Mouse (Mus musculus) c-Kit-positive CD71-positive TER-119-negative erythroid progenitor cells, embryonic 14.5 days (primary cell): ENCODE measurements around the gene Ptpdc1.
A peak's percentile ranks its signal among the peaks of the same experiment; 100 is the strongest.

Experiments
- DNase-seq: peaks from one replicate; pipeline ENCODE4 v3.0.0-alpha.2; 2013; ENCODE audit warnings: low read depth

Gene Ptpdc1

DNA sequence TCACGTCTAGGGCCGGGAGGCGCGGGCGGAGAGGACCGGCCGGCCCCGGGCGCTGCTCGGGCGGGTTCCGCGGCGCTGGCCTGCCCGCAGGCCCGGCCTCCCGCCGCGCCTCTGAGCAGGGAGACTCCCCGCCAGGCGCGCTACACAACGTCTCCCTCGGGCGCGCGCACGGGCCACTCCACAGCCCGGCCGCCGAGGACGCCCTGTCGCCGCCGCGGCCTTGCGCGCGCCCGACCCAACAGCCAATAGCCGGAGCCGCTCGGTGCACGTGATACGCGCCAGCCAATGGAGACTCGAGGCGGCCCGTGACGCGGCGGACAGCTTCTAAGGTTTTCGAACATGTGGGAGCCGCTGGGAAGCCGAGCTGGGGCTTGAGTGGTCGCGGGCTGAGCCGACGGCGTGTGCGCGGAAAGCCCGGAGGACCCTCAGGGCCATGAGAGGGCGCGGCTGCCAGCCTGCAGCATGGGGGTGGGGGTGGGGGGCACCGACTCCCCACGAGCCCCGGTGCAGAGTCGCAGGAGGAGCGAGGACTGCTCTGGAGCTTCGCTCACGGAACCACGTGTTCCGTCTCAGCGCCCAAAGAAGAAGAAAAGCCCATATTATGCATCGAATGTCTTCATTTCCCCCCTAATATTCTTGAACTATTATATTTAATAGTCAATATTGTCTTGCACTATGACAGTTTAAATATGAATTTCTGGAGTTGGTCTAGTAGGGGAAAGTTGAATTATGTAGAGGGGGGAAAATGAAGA is at the start of gene Ptpdc1:
Gene Ptpdc1, minus strand, starts transcription at position 232 of the 752 bp plus-strand sequence.
- peak; percentile 75 for DNase-seq

DNA sequence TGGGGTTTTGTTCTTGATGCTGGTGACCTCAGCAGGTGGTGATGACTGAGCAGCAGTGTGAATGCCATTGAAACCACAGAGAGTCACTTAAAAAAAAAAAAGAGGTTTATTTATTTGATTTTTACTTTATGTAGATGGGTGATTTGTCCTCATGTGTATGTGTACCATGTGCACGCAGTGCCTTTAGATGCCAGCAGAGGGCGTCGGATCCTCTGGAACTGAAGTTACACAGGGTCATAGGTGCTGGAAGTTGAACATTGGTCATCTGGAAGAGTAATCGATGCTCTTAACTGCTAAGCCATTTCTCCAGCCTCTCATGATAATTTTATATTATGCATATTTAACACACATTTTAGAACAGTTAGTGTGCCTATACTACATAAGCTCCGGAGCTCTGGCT is 49.1 kb upstream of the Ptpdc1 start:
- DNase-seq: no peak

DNA sequence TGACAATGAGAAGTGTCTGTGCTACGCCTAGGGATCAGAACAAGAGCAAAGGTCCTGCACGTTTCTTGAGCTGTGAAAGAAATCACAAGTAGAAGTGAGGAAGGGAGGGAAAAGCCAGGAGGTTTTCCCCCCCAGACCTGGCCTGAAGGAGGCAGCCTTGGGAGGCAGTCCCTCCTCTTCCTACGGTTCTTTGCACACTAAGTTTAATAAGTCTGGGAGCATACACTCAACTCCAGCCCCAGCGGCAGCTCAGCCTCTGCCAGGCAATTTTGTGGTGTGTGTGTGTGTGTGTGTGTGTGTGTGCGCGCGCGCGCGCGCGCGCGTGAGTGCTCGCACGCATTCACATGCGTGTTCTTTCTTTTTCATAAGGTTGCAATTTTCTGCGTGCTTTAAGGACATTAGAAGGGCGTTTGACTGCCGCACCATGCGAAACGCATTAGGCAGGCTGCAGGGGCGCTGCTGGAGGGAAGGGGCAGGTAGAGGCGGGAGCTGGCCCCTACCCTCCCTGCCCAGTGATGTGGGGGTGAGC is 46.9 kb upstream of the Ptpdc1 start:
- no peak for DNase-seq

DNA sequence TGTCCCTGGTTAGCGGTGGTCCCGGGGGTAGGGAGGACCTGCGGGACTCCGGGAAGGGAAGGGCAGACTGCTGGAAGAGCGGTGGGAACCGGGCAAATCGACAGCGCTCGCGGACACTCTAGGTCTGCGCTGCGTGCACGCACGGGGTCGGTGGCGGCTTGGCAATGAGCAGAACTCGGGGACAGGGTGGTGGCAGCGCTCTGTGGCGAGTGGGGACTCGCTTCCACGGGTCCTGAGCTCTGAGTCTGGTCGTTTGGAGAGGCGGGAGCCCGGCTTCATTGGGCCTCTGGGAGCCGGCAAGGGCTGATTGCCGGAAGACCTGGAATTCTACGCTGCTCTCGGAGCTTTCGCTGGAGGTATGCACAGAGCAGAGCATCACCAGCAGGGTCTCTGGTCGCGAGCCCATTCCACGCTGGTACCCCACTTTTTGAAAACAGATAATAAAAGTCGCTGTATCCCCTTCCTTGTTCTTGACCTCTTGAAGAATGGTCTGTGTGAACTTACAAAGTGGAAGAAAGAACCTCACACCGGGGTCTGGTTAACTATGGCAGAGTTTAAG is 43.6 kb upstream of the Ptpdc1 start:
- DNase-seq: no peak

DNA sequence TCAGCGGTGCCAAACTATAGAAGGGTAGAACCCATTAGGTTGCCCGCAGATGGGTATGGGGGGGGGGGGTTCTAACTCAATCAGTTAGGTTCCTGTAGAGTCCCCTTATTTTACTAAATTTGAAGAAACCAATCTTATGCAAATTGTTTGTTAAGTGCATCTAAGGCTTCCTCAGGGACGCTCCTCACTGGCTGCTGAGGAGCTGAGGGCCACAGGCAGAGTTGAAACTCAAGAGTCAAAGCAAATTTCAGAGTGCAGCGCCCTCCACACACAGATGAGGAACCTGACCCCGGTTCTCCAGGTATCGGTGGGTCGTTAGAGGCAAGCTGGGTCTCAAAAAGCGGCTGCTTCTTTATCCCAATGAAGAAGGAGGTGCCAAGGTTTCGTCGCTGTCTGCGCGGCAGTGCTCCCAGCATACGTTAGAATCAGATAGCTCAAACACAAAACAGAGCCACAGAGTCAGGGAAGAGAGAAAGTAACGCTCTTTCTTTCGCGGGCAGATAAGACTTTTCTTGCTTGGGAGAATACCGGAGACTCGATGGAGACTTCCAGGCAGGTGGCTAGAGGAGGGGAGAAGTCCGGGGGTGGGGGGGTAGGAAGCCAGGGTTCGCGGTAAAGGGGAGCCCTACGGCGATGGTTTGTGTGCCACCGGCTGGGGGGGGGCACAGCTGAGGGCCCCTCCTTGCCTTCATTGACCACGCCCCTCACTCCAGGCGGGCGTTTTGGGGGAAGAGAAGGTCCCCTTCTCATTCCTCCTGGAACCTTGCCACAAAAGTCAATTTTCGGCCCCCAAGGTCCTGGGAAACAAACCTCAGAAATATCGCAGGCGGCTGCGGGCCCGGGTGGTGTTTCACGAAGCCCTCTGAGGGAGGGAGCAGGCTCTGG is 42.9 kb upstream of the Ptpdc1 start:
- no peak for DNase-seq

DNA sequence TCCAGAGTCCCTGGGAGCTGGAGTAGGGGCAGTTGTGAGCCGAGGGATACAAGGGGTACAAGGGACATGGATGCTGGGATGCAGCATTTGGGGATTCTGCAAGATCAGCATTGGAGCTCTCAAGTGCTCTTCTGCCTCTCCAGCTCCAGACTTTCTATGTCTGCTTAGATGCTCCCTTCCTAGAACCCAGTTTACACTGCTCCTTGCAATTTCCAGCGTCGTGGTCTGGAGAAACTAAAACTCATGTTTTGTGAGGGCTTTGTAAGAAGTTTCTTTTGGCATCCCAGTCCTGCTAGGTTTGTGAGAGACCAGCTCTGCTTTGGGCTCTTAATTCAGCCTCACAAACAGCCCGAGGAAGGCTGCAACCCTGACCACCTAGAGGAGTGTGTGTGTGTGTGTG is 42.0 kb upstream of the Ptpdc1 start:
- DNase-seq: no peak

DNA sequence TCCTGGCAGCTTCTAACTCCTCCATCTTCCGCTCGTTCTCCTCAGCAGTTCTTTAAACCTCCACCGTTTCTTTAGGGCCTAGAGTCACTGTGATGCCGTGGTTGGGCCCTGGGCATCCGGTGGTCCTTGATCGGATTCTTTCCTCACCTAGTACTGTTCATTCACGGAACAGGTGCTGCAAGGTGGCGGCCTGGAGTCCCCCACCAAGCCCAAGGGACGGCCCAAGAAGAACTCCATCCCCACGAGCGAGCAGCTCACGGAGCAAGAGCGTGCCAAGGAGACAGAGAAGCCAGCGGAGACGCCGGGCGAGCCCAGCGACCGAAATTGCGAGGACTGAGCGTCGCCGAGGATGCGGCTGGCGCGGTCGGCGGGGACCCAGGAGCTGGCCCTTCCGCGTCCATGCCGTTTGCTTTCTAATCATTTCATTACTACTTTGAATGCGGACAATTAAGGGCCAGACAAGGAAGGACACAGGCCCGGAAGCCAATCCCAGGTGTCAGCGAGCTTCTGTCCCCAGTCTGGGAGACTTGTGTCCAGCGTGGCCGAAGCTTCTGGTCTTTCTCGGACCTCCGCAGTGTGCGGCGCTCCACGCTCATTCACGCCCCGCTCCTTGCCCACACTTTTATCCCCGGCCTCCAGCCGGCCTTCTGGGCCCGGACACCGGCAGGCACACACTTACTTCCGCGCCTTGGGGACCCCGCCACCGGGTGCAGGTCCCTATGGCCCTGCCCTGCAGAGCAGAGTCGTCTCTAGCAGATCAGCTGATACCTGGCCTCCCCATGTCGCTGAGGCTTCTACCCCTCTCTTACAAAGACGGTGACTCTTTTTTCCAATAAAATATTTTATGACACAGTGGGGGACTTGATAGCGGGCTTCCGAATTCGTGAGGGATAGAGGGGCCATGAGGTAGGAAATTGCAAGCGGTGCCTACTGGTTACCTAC is 40.5 kb upstream of the Ptpdc1 start:
- DNase-seq: no peak

DNA sequence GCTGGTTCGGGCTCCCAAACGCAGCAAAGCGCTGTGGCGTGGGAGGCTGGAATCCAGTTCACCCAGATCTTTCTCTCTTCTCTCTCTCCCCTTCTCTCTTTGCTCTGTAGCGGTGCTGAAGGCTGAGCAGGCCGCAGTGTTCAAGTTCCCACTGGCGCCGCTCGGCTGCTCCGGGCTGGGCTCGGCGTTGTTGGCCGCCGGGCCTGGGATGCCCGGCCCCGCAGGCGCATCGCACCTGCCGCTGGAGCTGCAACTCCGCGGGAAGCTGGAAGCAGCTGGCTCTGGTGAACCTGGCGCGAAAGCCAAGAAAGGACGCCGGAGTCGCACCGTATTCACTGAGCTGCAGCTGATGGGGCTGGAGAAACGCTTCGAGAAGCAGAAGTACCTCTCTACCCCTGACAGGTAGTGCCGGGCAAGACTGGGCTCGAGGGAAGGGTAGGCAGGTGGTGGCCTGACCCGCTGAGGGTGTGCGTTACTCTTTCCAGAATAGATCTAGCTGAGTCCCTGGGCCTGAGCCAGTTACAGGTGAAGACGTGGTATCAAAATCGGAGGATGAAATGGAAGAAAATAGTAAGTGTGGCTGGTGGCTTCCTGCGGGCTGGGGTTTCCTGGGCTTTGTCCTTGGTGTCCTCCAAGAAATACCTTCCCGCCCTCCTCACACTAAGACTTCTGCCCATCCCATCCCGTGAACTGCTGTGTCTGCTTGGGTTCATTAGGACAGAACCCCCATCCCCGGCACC is 39.6 kb upstream of the Ptpdc1 start:
- DNase-seq: no peak

DNA sequence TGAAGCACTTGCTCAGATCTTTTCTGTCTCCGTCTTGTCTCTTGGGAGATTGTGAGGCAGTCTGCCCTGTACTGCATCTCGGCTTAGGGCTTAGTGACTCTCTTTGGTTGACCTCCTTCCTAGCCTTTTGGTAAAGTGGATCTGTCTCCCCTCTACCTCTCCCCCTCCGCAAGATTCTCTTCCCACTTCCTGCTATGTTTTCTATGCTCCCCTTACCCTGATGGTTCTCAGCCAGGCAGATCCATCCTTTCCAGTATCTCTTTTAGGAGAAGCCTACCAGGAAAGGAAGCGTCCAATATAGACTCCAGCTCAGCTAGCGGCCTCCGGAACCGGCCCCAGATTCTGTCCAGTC is 38.5 kb upstream of the Ptpdc1 start:
- no peak for DNase-seq

DNA sequence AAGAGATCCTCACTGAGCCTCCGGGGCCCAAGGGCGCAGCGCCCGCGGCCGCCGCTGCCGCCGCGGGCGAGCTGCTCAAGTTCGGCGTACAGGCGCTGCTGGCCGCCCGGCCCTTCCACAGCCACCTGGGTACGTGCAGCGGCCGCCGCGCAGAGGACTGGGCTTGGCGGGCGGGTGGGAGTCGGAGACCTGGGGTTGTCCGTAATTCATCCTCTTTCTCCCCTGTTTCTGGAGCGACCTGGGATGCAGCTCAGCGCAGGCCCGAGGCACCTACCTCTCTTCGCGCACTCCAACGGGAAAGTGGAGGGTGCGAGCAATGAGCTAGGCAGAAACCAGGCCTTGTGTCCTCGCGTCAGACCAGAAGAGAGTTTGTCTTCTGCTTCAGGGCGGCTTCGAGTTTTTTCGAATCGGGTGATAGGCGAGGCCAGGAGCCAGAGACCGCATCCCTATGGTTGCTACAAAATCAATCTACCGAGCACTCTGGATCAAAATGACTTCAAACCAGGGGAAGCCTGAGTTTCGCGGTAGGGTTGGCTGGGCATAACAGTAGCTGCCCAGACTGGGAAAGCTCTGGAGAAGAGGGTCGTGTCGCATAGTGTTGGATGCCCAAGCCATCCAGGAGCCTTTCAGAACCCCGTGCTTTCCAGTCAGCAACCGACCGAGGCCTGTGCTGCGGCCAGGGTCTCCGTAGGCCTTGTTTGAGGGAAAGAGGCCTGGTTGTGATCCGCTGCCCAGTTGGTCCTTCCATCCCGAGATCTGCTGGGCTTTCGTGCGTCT is 37.9 kb upstream of the Ptpdc1 start:
- DNase-seq: no peak

DNA sequence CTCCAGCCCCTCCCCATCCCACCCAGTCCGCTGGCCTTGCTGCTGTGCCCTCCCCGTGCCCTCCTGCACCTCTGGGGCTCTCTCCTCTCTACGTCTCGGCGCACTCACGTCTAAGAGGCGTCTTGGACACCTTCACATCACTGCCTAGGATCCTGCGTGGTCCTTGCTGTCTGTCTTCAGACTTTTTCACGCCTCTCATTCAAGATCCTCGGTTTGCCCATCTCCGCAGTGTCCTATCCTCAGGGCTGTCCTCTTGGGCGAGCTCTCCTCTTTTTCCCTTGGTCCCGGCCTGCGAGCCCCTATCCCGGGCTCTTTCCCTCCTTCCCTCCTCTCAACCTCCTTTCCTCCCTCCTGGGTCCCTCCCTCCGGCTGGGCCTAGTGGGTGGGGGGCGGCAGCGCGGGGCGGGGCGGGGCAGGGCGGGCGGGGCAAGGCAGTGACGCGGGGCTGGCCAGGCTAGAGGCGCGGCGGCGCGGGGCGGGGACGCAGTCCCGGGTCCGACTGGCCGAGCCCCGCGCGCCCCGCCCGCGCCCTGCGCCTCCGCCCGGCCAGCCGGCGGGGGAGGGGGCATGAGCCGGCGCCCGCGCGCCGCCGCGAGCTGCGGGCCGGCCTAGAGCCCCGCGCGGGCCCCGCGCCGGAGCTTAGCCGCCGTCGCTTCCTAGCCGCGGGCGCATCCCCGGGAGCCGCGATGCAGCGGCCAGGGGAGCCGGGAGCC is 37.1 kb upstream of the Ptpdc1 start, which contains the start of gene Barx1:
Gene Barx1, plus strand, starts transcription at position 568 of the 713 bp plus-strand sequence.
- DNase-seq: no peak

DNA sequence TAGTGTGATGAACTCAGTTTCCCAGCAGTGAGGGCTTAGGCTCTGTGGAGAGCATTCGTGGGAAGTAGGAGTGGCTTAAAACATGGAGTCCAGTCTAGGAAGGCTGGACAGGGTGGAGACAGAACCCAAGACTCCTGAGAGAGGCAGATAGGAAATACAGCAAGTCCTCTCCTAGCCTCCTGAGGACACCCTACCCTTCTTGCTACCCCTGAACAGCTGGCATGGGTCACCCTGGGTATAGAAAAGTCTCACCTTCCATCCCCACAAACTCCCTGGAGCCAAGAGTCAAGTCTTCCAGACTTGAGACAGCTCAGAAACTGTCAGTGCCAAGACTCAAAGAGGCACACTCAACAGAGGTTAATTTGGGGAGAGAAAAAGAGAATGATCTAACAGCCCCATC is 36.1 kb upstream of the Ptpdc1 start:
- DNase-seq: no peak

DNA sequence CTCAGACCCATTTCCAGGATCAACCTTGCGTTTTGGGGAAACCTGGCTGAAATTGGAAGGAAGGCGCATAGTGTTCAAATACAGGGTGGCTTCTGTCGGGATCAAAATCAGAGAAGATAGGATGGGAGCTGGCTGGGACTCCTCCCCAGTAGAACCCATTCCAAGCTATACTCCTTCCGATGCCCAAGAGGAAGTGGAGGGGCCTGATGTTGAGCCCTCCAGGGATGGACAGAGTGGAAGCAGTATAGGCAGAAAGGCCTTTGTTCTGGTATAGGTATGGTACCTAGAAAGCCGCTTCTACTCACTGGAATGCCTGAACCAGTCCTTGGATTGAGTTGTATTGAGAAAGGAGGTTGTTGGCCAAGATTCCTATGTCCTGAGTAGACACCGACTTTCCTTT is 35.3 kb upstream of the Ptpdc1 start:
- DNase-seq: no peak

DNA sequence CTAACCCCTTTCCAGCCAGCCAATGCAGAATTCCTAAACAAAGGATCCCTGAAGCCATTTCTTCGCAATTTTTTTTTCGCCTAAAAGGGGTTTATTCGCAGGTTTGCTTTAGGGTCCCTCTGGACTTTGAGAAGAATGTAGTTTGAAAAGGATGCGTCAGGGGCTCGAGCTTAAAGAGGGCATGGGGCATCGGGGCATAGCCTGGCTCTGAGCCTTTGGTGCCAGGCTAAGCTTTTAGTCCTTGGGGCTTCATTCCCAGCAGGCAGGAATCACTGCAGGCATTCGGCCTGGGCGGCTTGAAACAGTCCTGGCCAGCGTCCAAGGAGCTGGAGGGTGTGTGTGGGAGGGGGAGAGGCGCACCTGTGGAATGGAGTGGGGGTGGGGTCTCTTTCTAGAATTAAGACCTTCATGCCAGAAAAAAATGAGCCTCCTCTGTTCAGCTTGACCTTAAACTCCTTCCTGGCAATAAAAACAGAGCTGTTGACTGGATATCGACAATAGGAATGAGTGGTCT is 34.8 kb upstream of the Ptpdc1 start:
- DNase-seq: no peak

DNA sequence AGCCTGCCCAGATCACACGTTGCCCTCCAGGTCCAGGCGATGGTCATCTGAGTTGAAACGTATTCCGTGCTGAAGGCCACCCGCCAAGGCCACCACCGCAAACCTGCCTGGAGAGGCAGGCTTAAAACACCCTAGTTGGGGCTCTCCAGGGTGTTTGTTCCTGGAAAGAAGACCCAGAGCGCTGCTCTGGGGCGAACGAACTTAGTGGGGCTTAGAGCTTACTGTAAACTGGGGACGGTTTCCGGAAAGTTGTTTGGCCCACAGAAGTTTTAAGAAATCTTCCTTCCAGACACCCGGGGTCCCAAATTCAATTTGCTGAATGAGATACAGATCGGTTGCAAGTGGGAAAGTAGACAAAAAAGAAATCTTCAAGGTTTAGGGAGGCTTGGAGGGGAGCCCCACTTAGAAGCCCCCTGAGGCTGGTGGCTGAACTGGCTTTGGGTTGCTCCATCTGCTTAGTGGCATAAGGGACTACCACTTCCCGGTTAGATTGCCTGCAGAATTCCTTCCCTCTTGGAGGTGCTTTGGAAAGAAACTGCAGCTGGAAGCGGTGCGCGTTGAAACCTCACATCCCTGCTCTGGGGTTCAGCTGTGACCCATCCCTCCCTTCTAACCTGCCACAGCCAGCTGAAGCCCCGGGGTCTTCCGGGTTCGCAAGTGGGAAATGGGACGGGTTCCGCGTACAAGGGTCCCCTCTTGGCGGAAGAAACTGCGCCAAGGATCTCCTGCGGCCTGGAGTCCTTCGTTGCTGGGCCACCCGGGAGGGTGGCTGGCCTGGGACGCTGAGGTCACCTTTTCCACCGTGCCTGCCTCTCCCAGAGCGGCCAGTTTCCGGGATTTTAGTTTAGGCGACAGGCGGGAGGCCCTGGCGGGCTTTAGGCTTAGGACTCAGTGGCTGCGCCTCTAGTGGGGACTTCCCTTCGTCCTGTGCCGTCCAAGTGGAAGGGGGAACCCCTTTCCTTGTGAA is 34.1 kb upstream of the Ptpdc1 start:
- DNase-seq: no peak

DNA sequence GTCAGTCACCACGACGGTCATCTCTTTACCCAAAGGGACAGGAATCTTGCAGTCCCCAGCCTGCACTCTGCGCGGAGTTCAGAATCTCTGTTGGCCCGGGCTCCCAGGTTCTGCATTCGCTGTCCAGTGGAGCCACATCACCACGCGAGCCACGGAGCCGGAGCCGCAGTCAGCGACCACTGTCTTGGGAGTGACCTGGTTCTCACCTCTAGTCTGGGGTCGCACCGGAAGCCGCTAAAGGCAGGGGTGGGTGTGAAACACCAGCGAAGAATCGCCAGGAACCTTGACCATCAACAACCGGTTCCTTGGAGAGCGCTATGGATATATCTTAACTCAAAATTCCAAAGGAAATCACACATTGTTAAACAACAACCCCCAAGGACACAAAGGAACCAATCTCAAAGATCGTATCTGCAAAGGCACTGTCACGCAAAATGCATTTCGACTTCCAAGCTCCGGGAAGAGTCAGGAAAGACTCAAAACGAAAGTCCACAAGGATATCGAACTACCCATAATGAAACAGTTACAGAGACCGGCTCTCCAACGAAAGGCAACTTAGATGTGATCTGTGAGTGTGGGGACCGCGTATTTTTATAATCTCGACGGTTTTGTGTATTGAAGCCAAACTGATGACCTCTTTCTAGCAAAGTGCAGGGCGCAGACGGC is 33.3 kb upstream of the Ptpdc1 start:
- no peak for DNase-seq

DNA sequence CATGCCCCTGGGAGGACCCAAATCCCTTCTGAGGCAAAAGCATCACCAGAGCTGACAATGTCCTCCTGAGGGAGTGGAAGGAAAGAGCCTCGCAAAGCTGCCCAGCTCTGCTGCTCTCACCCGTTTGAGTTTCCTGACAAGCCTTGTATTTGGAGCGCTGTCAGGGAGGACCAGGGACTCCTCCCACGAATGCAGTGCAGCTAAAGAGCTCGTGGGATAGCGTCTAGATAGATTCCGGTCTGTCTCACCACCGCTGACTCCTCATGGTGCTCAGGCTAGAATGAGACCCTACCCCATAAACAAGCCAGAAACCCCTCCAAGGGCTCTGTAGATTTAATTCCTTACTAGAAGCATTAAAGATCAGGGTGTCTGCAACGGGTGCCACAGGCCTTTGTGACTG is 32.3 kb upstream of the Ptpdc1 start:
- no peak for DNase-seq

DNA sequence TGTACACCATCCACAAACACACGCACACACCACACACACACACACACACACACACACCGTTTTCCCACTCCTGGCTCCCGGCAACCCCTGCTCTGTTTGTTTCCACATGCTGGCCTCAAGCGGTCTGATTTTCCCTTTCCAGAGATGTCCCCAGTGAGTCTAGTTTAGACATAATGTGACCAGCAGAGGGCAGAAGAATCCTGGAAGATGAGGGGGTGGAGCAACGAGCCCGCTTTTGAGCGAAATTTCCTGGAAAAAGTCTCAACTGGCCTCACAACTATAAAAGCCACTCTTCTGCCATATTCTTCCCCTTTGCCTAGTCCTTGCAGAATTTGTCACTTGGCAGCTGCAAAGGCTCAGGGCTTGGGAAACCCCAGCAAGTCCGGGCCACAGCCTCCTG is 30.2 kb upstream of the Ptpdc1 start:
- peak; percentile 44 for DNase-seq
